Mouse (Mus musculus) midbrain, embryonic 14.5 days (tissue): ENCODE data around the gene Serpinb6b. TPM values are rescaled to one million over a fixed set of nuclear protein-coding genes. Genes with fewer than 3 reads are reported as not detected.

Experiments used
- ATAC-seq: fragments of 200-750 bp; cut with Nextera tagmentation; 2 replicates; pipeline ENCODE4 v1.8.0; 2017; ENCODE audit warnings: moderate number of reproducible peaks, moderate library complexity; ENCODE audit not compliant: low FRiP score, low TSS enrichment
- DNase-seq: peaks from one replicate; pipeline ENCODE4 v3.0.0-alpha.2; 2015
- H3K27ac ChIP-seq: fragments of 300-500 bp; sonication (generic); replicated peaks from 2 replicates; pipeline ENCODE4 v1.5.1; 2014; ENCODE audit warnings: mild to moderate bottlenecking, low read depth, low read length, moderate library complexity
- H3K27me3 ChIP-seq: fragments of 300-500 bp; sonication (generic); 2 replicates; pipeline ENCODE4 v1.6.1; 2014; ENCODE audit warnings: low read length, control low read depth, mixed read lengths; ENCODE audit not compliant: control insufficient read depth, insufficient read depth
- H3K36me3 ChIP-seq: fragments of 300-500 bp; sonication (generic); 2 replicates; pipeline ENCODE4 v1.6.1; 2014; ENCODE audit warnings: low read length, control low read depth; ENCODE audit not compliant: control insufficient read depth, insufficient read depth
- H3K4me1 ChIP-seq: fragments of 300-500 bp; sonication (generic); 2 replicates; pipeline ENCODE4 v1.6.1; 2014; ENCODE audit warnings: mild to moderate bottlenecking, antibody characterized with exemption, low read length, control low read depth; ENCODE audit not compliant: control insufficient read depth, insufficient read depth
- H3K4me2 ChIP-seq: fragments of 300-500 bp; sonication (generic); 2 replicates; pipeline ENCODE4 v1.6.1; 2014; ENCODE audit warnings: mild to moderate bottlenecking, low read length, moderate library complexity
- H3K4me3 ChIP-seq: fragments of 300-500 bp; sonication (generic); replicated peaks from 2 replicates; pipeline ENCODE4 v1.5.1; 2014; ENCODE audit warnings: low read depth, low read length
- H3K9ac ChIP-seq: fragments of 300-500 bp; sonication (generic); replicated peaks from 2 replicates; pipeline ENCODE4 v1.6.1; 2014; ENCODE audit warnings: mild to moderate bottlenecking, low read length, moderate library complexity
- H3K9me3 ChIP-seq: fragments of 300-500 bp; sonication (generic); 2 replicates; pipeline ENCODE4 v1.6.1; 2016; ENCODE audit warnings: low read length, control low read depth, mixed read lengths; ENCODE audit not compliant: control insufficient read depth
- WGBS: fragments of 180-500 bp; shearing (Covaris S2); extraction: QIAGEN DNeasy Blood & Tissue Kit; methylation state at CpG from one replicate; pipeline ENCODE4 v1.1.7; 2014; 5-methylcytosine and 5-hydroxymethylcytosine counted together
- polyA plus RNA-seq: library from polyadenylated mRNA; unstranded; fragments of >200 nt; fragmentation: Nextera tagmentation; extraction: Ambion mirVana; gene quantifications from 2 replicates; pipeline ENCODE4 v1.2.1, GENCODE M21; 2014

The Serpinb6b gene
- polyA plus RNA-seq, 1 experiment from 2014 or later = 0.95 TPM

- DNase-seq (no peak), ATAC-seq (no peak)
- H3K9me3 ChIP-seq = no peaks in the 10 kb centered on the region
- no peak overlapping the region for H3K4me2 ChIP-seq
- no peaks in the 10 kb centered on the region for H3K27me3 ChIP-seq
- H3K36me3 ChIP-seq = no peaks in the 10 kb centered on the region
- no peak overlapping the region for H3K9ac ChIP-seq
- no peak overlapping the region for H3K27ac ChIP-seq
- H3K4me1 ChIP-seq = no peaks in the 10 kb centered on the region
- H3K4me3 ChIP-seq = no peak overlapping the region
- 82% methylated on average over 10 of the region's 10 CpGs for WGBS
These were observed 28.3 kb downstream of the Serpinb6b start for GRCm38 (mm10) chr13:32993152-32993893.

GRCm38 (mm10) chr13:32993894-32994242 is 28.9 kb downstream of the Serpinb6b start:
- ATAC-seq (no peak), DNase-seq (no peak)
- no peaks in the 10 kb centered on the region for H3K27me3 ChIP-seq
- no peaks in the 10 kb centered on the region for H3K36me3 ChIP-seq
- no peak overlapping the region for H3K9ac ChIP-seq
- H3K4me3 ChIP-seq = no peak overlapping the region
- H3K9me3 ChIP-seq = no peaks in the 10 kb centered on the region
- no peak overlapping the region for H3K27ac ChIP-seq
- no peak overlapping the region for H3K4me2 ChIP-seq
- H3K4me1 ChIP-seq = no peaks in the 10 kb centered on the region
- 79% methylated on average over 2 of the region's 2 CpGs for WGBS

DNA sequence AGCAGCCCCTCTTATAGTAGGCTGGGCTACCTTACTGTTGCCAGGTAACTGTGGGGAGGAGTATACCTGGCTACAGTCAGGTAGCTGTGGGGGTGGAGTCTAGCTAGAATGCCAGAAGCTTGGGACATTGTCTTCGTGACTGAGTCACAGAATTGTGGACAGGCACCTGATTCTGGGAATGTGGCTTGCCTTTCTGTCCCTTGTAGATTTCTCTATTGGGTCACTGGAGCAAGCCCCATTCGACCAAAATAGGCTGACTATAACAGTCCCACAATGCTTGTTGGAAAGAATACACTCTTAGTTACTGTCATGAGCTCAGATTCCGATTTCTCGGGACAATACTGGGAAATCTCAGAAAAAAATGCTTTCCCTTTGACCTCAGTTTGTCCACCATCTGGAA is 30.0 kb downstream of the Serpinb6b start:
- DNase-seq = no peak
- no peak overlapping the region for H3K9ac ChIP-seq
- no peaks in the 10 kb centered on the region for H3K27me3 ChIP-seq
- H3K27ac ChIP-seq = no peak overlapping the region
- H3K4me3 ChIP-seq = no peak overlapping the region
- ATAC-seq = no peak
- no peaks in the 10 kb centered on the region for H3K36me3 ChIP-seq
- H3K4me2 ChIP-seq = no peak overlapping the region
- H3K4me1 ChIP-seq = no peaks in the 10 kb centered on the region
- 81% methylated on average over 4 of the region's 4 CpGs for WGBS
- no peaks in the 10 kb centered on the region for H3K9me3 ChIP-seq

DNA sequence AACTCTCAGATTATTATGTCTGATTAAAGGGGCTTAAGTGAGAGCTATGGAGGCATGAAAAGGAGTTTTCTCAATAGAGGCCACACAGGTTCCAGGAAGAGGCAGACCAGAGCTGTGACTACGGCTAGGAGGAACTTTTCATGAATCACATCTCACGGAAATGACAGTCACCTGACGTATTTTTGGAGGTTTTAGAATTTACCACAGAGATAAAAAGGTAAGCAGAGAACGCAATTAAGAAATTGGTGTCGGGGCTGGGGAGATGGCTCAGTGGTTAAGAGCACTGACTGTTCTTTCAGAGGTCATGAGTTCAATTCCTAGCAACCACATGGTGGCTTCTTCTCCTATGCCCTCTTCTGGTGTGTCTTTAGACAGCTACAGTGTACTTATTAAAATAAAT is 36.3 kb downstream of the Serpinb6b start:
- Histone ChIP-seq H3K27me3 (no peaks in the 10 kb centered on the region), H3K4me1 (no peaks in the 10 kb centered on the region), H3K36me3 (no peaks in the 10 kb centered on the region), H3K4me3 (no peak overlapping the region), H3K4me2 (no peak overlapping the region), H3K9me3 (no peaks in the 10 kb centered on the region), H3K27ac (no peak overlapping the region), H3K9ac (no peak overlapping the region)
- DNase-seq (no peak), ATAC-seq (no peak)
- 92% methylated on average over 5 of the region's 5 CpGs for WGBS

DNA sequence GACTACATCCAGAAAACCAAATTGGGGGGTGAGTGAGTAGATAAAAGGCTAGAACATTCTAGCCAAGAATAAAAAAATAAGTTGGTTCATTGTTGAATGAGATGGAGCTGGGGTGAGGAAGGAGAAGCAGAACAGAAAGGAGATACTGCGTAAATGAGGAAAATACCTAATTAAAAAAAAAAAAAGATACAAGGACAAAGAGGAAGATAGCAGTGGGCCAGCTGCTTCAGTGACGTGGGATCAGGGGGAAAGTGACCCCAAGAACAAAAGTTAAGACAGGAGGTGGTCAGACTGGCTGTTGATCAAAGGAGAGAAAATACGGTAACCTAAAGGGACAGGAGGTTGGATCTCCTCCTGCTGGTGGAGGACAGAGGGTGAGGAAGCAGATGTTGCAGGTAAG is 37.9 kb downstream of the Serpinb6b start, which contains the start of gene Serpinb9:
Gene Serpinb9 (plus strand): TSS at position 301 of the 400 bp plus-strand sequence.
- no peak for DNase-seq
- Histone ChIP-seq H3K27ac (no peak within 1 kb of the TSS), H3K9me3 (no peaks in the 10 kb centered on the region), H3K36me3 (no peaks in the 10 kb centered on the region), H3K9ac (no peak within 1 kb of the TSS; the same call in 1 of the 2 replicates), H3K4me1 (no peaks in the 10 kb centered on the region), H3K4me3 (no peak within 1 kb of the TSS), H3K4me2 (peak within 1 kb of the TSS; percentile 46), H3K27me3 (no peaks in the 10 kb centered on the region)
- WGBS = 73% methylated on average over 3 of the region's 3 CpGs
- no peak for ATAC-seq

DNA sequence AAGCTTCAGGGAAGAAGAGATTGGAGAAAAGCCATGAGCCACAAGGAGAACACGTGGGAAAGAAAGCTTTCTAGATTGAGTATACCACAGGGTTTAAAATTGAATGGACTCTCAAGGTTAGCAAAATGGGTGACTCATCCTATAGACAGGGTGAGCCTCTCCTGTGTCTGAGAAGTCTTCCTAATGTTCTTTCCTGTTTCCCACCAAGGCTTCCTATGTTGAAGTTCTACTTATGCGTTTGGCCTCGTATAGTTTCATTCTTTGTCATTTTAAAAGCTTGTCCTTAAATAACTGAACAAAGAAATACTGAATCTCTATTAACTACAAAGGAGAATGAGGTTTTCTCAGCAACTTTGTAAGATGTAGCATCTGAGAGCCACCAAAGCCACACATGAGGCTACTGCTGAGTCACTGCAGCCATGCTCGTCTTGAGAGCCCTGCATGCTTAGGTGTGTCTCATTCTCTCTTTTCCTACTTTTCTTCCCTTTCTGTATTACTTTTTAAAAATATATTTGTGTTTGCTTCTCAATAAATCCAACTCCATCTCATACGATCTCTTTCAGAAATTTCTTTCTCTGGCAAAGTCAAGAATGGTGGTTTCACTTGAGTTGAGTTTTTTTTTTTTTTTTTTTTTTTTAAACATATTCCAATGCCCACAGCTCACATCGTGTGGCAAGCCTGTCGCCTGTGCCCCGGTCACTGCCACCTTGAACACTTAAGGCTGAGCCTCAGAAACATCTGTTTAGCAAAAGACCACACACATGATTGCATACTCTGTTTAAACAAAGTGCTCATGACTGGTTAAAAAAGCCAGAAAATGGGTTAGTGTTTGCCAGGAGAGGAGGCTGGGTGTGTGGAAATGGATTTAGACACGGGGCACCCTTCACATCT is 38.8 kb downstream of the Serpinb6b start:
- Histone ChIP-seq H3K9me3 (no peaks in the 10 kb centered on the region), H3K4me1 (no peaks in the 10 kb centered on the region), H3K4me2 (peak overlapping the region; percentile 46), H3K27ac (no peak overlapping the region), H3K36me3 (no peaks in the 10 kb centered on the region), H3K9ac (peak overlapping the region; percentile 36; the same call in 1 of the 2 replicates), H3K4me3 (no peak overlapping the region; the same call in 1 of the 2 replicates), H3K27me3 (no peaks in the 10 kb centered on the region)
- ATAC-seq = no peak
- no peak for DNase-seq
- WGBS = 74% methylated on average over 9 of the region's 9 CpGs

DNA sequence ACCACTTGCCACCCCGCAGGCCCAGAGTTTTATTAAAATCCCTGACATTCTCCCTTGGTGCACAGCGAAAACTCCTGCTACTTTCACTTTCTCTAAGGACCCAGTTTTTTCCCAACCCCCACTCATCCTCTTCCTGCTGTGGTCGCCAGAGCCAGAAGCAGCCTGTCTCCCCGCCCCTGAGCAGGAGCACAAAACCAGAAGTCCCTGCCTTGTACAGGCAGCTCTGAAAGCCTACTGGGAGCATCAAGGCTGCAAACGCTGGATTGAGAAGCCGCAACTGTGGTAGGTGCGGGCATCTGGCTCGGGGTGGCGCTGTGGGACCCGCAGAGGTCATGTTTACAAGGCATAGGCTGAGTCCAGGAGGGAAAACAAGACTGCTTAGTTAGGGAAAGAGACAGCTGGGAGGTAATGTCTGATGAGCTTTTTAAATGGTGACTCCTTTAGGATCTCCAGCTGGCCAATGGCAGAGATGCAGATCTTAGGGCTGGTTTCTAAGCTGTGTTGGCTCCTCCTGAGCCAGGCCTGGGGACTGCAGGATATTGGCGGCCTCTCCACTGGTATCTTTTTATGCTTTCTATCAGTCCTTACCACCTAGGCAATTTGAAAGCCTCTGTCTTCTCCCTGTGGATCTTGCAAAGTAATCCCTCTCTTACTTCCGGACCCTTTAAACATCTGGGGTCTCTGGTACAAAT is 39.6 kb downstream of the Serpinb6b start:
- Histone ChIP-seq H3K4me2 (peak overlapping the region; percentile 46), H3K4me1 (no peaks in the 10 kb centered on the region), H3K27me3 (no peaks in the 10 kb centered on the region), H3K9ac (peak overlapping the region; percentile 36; the same call in 1 of the 2 replicates), H3K27ac (no peak overlapping the region), H3K4me3 (peak overlapping the region; percentile 15), H3K9me3 (no peaks in the 10 kb centered on the region), H3K36me3 (no peaks in the 10 kb centered on the region)
- WGBS = 21% methylated on average over 12 of the region's 12 CpGs
- DNase-seq = peak; percentile 68
- ATAC-seq = peak; percentile 66

DNA sequence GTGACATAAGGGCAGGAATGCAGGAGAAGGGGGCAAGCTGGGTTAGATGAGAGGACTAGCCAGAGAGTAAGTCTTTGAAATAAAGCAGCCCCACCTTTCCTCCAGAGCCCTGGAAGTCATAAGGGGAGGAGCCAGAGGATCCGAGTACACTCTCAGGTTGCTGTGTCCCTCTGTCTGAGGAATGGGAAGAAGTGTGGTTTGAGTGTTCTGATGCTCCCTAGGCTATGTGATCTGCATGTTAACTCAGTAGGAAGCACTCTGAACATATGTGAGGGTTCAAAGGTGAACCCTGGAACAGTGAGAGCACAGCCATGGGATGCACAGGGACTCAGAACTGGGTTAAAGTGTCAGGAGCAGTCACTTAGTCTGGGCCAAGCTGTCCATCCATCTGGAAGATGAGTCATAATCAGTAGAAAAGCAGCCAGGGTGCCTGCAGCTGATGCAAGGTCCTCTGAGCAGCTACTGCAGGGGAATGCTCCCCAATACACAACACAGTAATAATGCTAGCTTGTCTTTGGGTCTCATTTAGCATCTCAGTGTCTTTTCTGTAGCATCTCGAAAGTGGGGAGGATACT is 40.6 kb downstream of the Serpinb6b start:
- H3K27me3 ChIP-seq = no peaks in the 10 kb centered on the region
- no peaks in the 10 kb centered on the region for H3K36me3 ChIP-seq
- 70% methylated on average over 2 of the region's 2 CpGs for WGBS

More for the DNA sequence above, 40.6 kb downstream of the Serpinb6b start:
- Histone ChIP-seq H3K4me1 (no peaks in the 10 kb centered on the region), H3K4me3 (no peak overlapping the region), H3K27ac (no peak overlapping the region), H3K9ac (no peak overlapping the region), H3K4me2 (no peak overlapping the region), H3K9me3 (no peaks in the 10 kb centered on the region)
- ATAC-seq (no peak), DNase-seq (no peak)
